Mouse (Mus musculus) midbrain, embryonic 11.5 days (tissue): ENCODE data around the gene Gadl1. TPM values are rescaled to one million over a fixed set of nuclear protein-coding genes. Genes with fewer than 3 reads are reported as not detected.

Source experiments
- ATAC-seq: fragments of 200-750 bp; cut with Nextera tagmentation; 2 replicates; pipeline ENCODE4 v1.8.0; 2017; ENCODE audit warnings: moderate TSS enrichment, moderate library complexity; ENCODE audit not compliant: low FRiP score
- DNase-seq: peaks from one replicate; pipeline ENCODE4 v3.0.0; 2015; ENCODE audit warnings: low spot score; ENCODE audit errors: missing footprints
- H3K27ac ChIP-seq: fragments of 300-500 bp; sonication (generic); 2 replicates; pipeline ENCODE4 v1.5.1; 2014; ENCODE audit warnings: low read depth, low read length
- H3K27me3 ChIP-seq: fragments of 300-500 bp; sonication (generic); 2 replicates; pipeline ENCODE4 v1.6.1; 2014; ENCODE audit warnings: mild to moderate bottlenecking, low read length, moderate library complexity, mixed read lengths; ENCODE audit not compliant: control insufficient read depth, insufficient read depth
- H3K36me3 ChIP-seq: fragments of 300-500 bp; sonication (generic); 2 replicates; pipeline ENCODE4 v1.6.1; 2014; ENCODE audit warnings: mild to moderate bottlenecking, low read length, moderate library complexity, mixed read lengths; ENCODE audit not compliant: control insufficient read depth, insufficient read depth
- H3K4me1 ChIP-seq: fragments of 300-500 bp; sonication (generic); 2 replicates; pipeline ENCODE4 v1.6.1; 2014; ENCODE audit warnings: low read length; ENCODE audit not compliant: control insufficient read depth, insufficient read depth
- H3K4me2 ChIP-seq: fragments of 300-500 bp; sonication (generic); 2 replicates; pipeline ENCODE4 v1.6.1; 2014; ENCODE audit warnings: mild to moderate bottlenecking, moderate library complexity
- H3K4me3 ChIP-seq: fragments of 300-500 bp; sonication (generic); 2 replicates; pipeline ENCODE4 v1.5.1; 2014; ENCODE audit warnings: low read depth, low read length
- H3K9ac ChIP-seq: fragments of 300-500 bp; sonication (generic); 2 replicates; pipeline ENCODE4 v1.6.1; 2014; ENCODE audit warnings: low read length
- H3K9me3 ChIP-seq: fragments of 300-500 bp; sonication (generic); 2 replicates; pipeline ENCODE4 v1.6.1; 2016; ENCODE audit warnings: low read length; ENCODE audit not compliant: control insufficient read depth
- WGBS: fragments of 180-500 bp; shearing (Covaris S2); extraction: QIAGEN DNeasy Blood & Tissue Kit; methylation state at CpG from one replicate; pipeline ENCODE4 v1.1.7; 2014; 5-methylcytosine and 5-hydroxymethylcytosine counted together
- polyA plus RNA-seq: library from polyadenylated mRNA; unstranded; fragments of >200 nt; fragmentation: Nextera tagmentation; extraction: Ambion mirVana; gene quantifications from 2 replicates; pipeline ENCODE4 v1.2.1, GENCODE M21; 2014

The Gadl1 gene
- polyA plus RNA-seq, 1 experiment from 2014 or later = 0.31 TPM

DNA sequence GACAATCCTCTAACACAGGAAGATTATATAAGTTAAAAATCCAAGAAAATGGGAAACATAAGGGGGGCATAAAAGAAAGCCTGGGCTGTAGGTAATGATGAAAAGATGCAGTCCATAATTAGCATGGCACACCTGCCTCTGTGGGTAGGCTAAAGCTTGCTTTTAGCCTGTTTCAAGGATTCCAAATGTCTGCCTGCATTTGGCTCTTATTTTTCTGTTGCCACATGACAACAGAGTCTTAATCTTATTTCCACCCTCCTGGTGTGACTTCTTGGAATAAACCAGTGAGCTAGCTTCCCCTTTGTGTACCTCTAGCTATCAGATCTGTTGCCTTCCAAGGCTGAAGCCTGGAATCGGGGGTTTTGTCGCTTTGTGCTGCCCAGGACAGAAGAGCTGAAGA is 69.2 kb downstream of the Gadl1 start:
- DNase-seq = no peak
- no peaks in the 10 kb centered on the region for H3K27me3 ChIP-seq

DNA sequence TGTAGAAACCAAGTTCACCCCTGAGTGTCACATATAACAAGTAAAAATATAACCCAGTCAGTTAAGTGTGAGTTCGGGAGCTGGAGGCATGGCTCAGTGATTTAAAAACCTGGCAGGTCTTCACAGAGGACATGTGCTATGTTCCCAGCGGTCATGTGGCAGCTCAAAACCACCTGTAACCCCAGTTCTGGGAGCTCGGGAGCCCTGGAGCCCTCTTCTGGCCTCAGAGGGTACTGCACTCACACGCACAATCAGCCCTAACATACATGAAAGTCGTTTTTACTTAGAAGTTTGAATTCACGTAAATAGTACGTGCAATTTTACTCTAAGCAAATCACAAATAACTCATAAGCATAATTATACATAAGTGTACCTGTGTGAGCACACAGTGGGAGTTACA is 81.4 kb downstream of the Gadl1 start:
- no peaks in the 10 kb centered on the region for H3K4me1 ChIP-seq
- ATAC-seq (no peak), DNase-seq (no peak)
- no peaks in the 10 kb centered on the region for H3K27me3 ChIP-seq
- 90% methylated on average over 7 of the region's 7 CpGs for WGBS
- no peaks in the 10 kb centered on the region for H3K36me3 ChIP-seq
- H3K9me3 ChIP-seq = no peaks in the 10 kb centered on the region
- no peak overlapping the region for H3K27ac ChIP-seq
- no peak overlapping the region for H3K4me3 ChIP-seq
- no peak overlapping the region for H3K9ac ChIP-seq
- no peak overlapping the region for H3K4me2 ChIP-seq

More for the DNA sequence above, 69.2 kb downstream of the Gadl1 start:
- Histone ChIP-seq H3K9me3 (no peaks in the 10 kb centered on the region; the same call in 1 of the 2 replicates), H3K4me2 (no peak overlapping the region), H3K4me1 (no peaks in the 10 kb centered on the region), H3K27ac (no peak overlapping the region), H3K4me3 (no peak overlapping the region), H3K36me3 (no peaks in the 10 kb centered on the region), H3K9ac (no peak overlapping the region)
- no peak for ATAC-seq
- WGBS = 58% methylated on average over 2 of the region's 2 CpGs

DNA sequence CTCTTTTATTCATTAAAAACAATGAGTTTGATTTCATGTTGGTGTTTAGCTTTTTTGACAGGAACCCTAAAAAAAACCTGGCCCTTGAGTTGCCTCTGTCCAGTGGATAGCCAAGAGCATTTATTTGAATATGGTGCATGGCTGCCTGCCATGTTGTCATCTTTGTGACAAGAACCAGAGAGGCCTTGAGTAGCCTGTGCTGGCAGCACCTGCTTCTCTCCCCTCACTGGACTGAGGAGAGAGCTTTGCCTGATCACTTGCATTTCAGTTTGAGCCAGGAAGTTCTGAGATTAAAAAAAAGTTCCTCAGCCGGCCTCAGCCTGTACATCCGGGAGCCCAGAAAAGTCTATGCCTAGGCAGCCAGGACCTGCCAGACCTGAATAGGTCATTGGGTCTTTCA is 85.5 kb downstream of the Gadl1 start:
- Histone ChIP-seq H3K9ac (no peak overlapping the region), H3K4me1 (no peaks in the 10 kb centered on the region), H3K27ac (no peak overlapping the region), H3K36me3 (no peaks in the 10 kb centered on the region), H3K4me3 (no peak overlapping the region), H3K9me3 (no peaks in the 10 kb centered on the region), H3K4me2 (no peak overlapping the region), H3K27me3 (no peaks in the 10 kb centered on the region)
- WGBS = 93% methylated on average over 2 of the region's 2 CpGs
- DNase-seq (no peak), ATAC-seq (no peak)

DNA sequence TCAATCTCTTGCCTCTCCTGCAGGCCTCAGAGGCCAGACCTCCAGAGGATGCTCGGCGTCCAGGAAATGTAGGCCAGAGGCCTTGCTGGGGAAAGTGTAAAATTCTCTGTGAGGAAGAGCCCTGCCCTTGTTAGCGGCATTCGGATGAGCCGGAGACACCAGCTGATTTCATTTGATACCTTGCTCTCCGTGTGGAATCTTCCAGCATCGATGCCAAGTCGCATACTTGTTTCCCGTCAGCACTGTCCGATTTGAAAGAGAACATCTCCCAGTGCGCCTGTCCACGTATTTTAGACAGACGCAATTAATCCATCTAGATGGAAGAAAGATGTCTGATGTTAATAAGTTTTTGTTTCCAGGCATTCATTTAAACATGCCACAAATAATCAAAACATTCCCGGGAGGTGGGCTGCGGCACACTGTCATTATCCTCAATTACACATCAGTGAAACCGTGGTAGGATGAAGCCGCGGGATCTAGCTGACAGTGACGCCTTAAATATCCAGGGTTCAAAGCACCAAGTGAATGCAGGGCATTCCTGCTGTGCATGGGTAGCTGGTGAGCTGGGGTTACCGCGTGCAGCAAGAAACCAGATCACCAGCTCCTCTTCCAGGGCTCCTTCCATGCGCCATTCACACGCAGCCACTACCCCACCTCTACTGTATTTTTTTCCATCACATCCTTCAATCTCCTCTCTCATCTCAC is 86.8 kb downstream of the Gadl1 start:
- Histone ChIP-seq H3K4me1 (no peaks in the 10 kb centered on the region), H3K4me3 (no peak overlapping the region), H3K9ac (no peak overlapping the region), H3K4me2 (no peak overlapping the region), H3K27me3 (no peaks in the 10 kb centered on the region), H3K27ac (no peak overlapping the region), H3K9me3 (no peaks in the 10 kb centered on the region), H3K36me3 (no peaks in the 10 kb centered on the region)
- DNase-seq = no peak
- 90% methylated on average over 23 of the region's 23 CpGs for WGBS
- no peak for ATAC-seq

DNA sequence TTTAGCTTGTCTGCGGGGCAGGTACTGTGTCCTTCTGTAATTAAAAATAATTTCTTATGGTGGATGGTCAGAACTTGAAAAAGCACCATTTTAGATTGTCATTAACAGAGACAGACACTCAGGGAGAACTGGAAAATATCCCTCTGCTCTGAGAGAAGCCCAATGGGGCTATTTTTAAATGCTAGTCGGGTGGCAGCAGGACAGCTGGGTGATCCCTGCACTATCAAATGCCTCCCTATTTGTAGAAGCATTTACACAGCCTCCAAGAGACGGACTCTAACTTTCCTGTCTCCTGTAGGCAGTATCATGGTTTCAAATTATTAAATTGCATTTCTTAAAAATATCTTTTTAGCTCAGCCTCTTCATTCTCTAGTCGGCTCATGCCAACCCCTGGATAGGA is 89.1 kb downstream of the Gadl1 start:
- Histone ChIP-seq H3K27me3 (no peaks in the 10 kb centered on the region), H3K4me2 (no peak overlapping the region), H3K36me3 (no peaks in the 10 kb centered on the region), H3K9me3 (no peaks in the 10 kb centered on the region), H3K4me3 (no peak overlapping the region), H3K4me1 (no peaks in the 10 kb centered on the region), H3K27ac (no peak overlapping the region), H3K9ac (no peak overlapping the region)
- ATAC-seq = no peak
- 88% methylated on average over 4 of the region's 4 CpGs for WGBS
- DNase-seq = no peak

DNA sequence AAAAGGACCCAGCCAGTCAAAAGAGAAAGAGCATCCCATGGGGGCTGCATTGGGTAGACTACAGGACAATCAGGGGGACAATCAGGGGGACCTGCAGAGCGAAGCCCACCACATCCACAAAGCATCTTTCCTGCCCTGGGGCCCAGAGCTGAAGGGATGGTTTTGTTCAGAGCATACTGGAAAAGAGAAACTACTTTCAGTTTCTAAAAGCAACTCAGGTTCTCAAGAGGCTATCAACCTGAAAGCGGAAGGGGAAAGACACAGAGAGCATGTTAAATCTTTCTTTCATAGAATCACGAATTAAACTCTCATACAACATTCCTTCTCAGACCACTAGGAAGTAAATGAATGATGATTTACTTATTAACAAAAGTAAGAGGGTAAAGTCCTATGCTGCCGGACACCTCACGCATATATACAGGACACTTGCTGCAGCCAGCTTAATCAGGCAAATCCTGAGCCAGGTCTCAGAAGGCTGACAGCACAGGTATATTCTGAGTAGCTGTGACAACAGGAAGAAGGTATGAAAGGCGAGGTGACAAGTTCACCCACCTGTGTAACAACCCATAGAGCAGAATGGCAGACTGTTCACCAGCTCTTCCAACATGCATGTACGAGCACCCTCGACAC is 90.2 kb downstream of the Gadl1 start:
- no peak overlapping the region for H3K4me2 ChIP-seq
- WGBS = 90% methylated on average over 8 of the region's 8 CpGs
- H3K9me3 ChIP-seq = no peaks in the 10 kb centered on the region
- no peak overlapping the region for H3K4me3 ChIP-seq
- no peaks in the 10 kb centered on the region for H3K27me3 ChIP-seq
- no peak for ATAC-seq
- H3K9ac ChIP-seq = no peak overlapping the region
- no peaks in the 10 kb centered on the region for H3K36me3 ChIP-seq
- no peak overlapping the region for H3K27ac ChIP-seq
- H3K4me1 ChIP-seq = no peaks in the 10 kb centered on the region
- no peak for DNase-seq

DNA sequence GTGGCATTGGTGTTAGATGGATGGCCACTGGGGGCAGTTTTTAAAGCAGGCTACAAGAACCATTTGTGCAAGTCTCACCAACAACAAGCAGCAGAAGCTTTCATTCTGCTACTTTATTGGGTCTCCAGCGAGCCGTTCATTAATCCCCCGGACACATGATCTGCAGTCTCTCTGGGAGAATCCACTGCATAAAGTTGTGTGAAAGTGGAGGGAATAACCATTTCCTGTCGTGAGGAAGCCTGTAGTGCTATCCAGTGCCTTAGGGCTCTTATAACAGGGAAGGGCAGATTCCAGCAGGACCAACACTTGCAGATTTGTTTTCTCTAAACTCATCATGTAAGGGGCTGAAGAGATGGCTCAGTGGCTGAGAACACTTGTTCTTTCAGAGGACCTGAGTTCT is 104.7 kb downstream of the Gadl1 start:
- Histone ChIP-seq H3K4me2 (no peak overlapping the region), H3K9ac (no peak overlapping the region), H3K9me3 (no peaks in the 10 kb centered on the region; the same call in 1 of the 2 replicates), H3K27me3 (no peaks in the 10 kb centered on the region), H3K27ac (no peak overlapping the region), H3K36me3 (no peaks in the 10 kb centered on the region), H3K4me3 (no peak overlapping the region), H3K4me1 (no peaks in the 10 kb centered on the region; the same call in 1 of the 2 replicates)
- ATAC-seq (no peak), DNase-seq (peak; percentile 65)
- WGBS = 72% methylated on average over 4 of the region's 4 CpGs

DNA sequence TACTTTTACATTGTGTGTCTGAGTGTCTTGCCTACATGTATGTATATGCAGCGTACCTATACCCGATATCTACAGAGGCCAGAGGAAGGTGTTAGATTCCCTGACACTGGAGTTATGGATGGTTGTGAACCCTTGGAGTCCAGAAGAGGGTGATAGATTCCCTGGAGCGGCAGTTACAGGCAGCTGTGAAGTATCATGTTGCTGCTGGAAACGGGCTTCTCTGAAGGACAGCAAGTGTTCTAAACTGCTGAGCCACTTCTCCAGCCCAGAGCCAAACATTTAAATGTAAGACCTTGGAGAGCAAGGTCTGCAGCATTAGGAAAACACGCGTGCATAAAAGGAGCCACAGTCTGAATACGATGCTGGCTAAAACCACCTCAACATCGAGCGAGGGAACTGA is 107.0 kb downstream of the Gadl1 start:
- DNase-seq (no peak), ATAC-seq (no peak)
- Histone ChIP-seq H3K4me1 (no peaks in the 10 kb centered on the region), H3K27ac (no peak overlapping the region), H3K4me2 (no peak overlapping the region), H3K36me3 (no peaks in the 10 kb centered on the region), H3K27me3 (no peaks in the 10 kb centered on the region), H3K9me3 (no peaks in the 10 kb centered on the region; the same call in 1 of the 2 replicates), H3K4me3 (no peak overlapping the region), H3K9ac (no peak overlapping the region)
- WGBS = 90% methylated on average over 9 of the region's 9 CpGs

DNA sequence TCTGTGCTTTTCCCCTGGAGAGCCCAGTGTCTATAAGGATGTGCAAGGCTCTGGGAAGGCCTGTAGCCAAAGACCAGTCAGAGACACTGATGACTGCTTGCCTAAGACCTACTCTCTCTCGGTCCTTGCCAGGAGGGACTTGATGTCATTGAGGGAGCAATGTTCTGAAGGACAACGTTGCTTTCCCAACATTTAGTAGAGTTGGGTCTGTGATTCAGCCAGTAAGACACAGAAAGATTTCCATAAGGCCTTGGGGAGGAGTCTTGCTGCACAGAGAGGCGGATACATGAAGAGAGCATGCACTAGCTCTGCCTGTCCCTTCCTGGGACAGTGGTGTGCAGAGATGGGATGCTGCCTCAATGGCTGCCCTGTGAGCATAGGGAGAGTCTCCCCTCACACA is 107.8 kb downstream of the Gadl1 start:
- H3K9ac ChIP-seq = no peak overlapping the region
- whole genome bisulfite sequencing = 88% methylated on average over 3 of the region's 3 CpGs
- ATAC-seq (no peak), DNase-seq (no peak)
- H3K4me2 ChIP-seq = no peak overlapping the region
- H3K36me3 ChIP-seq = no peaks in the 10 kb centered on the region
- no peak overlapping the region for H3K27ac ChIP-seq
- H3K4me3 ChIP-seq = no peak overlapping the region
- no peaks in the 10 kb centered on the region for H3K27me3 ChIP-seq
- no peaks in the 10 kb centered on the region for H3K4me1 ChIP-seq
- H3K9me3 ChIP-seq = no peaks in the 10 kb centered on the region
